In the genomic region with DNA sequence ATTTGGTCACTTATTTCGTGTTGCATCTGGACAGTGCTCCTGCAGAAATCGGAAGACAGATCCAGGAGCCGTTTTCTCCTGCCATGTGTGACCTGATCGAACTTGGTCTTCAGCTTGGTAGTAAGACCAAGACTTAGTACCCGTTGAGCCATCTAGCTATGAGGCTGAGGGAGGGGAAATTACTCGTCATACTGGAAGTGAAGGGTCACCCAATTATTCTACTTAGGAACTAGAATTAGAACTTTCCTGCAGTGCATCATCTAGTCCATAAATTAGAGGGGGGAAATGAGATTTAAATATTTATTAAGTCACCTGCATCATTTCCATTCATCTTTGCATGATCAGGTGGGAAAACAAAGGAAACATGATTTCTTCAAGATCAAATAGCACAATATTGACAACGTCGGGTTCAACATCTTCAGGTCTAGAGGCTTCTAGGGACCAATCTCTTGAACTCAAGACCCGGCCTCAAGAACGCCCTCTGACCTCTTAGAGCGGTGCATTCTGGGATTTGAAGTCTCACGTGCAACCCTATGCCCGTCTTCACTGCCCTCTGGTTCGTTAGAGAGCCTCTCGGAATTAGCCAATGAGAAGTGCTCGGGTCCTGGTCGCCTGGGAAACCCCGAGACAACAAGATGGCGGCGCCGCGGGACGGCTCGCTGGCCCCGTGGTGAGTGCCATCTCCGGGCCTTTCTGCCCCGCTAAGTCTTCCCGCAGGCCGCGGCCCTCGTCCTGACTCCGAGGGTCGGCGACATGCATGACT, we compare ENCODE assay signal across 8 mouse cellular contexts. TPM values are rescaled to one million over a fixed set of nuclear protein-coding genes. Genes with fewer than 3 reads are reported as not detected.
DNase-seq lines count a peak whose midpoint lies in the region; ATAC-seq lines count a peak whose summit lies in the region.

A gene (plus strand): TSS at position 592 of the 763 bp plus-strand sequence.

- no peaks in the 10 kb centered on the region for H3K36me3 ChIP-seq in hindbrain, embryonic 14.5 days (replicated peaks; ENCODE audit: control insufficient read depth, insufficient read depth)

- peaks cover 7% of the 10 kb centered on the region for H3K4me1 ChIP-seq in hindbrain, embryonic 14.5 days (replicated peaks; ENCODE audit: control insufficient read depth, insufficient read depth, low read length)

- 18% methylated on average over 34 of the region's 34 CpGs for WGBS in hindbrain, embryonic 14.5 days

- no peaks in the 10 kb centered on the region for H3K9me3 ChIP-seq in hindbrain, embryonic 14.5 days (ENCODE audit: control insufficient read depth, low read length)

- peak within 1 kb of the TSS; percentile 64 for H3K4me3 ChIP-seq in hindbrain, embryonic 14.5 days (replicated peaks; ENCODE audit: low read length)

- H3K9ac ChIP-seq in hindbrain, embryonic 14.5 days = peak within 1 kb of the TSS; percentile 57

- ATAC-seq in hindbrain, embryonic 14.5 days (ENCODE audit: low FRiP score) = peak; percentile 97

- no peaks in the 10 kb centered on the region for H3K27me3 ChIP-seq in hindbrain, embryonic 14.5 days (ENCODE audit: control insufficient read depth, insufficient read depth, low read length)

- peak; percentile 98 for DNase-seq in R1 (ENCODE audit: low read depth, low spot score)
- DNase-seq in cerebellum, postnatal 25 days = peak; percentile 89 to 91
- DNase-seq in frontal cortex, postnatal 25 days (ENCODE audit: low spot score in 2 of 2) = peak; percentile 79 to 87
- DNase-seq in hindbrain, embryonic 14.5 days (ENCODE audit: low spot score) = peak; percentile 92
- peak; percentile 88 to 90 for DNase-seq in layer of hippocampus, postnatal 36 days
- peak; percentile 94 for DNase-seq in lung, postnatal 36 days
- DNase-seq in retina, postnatal 1 day = peak; percentile 96
- DNase-seq in urinary bladder, adult 18-20 months (ENCODE audit: low spot score in 2 of 2) = peak; percentile 74 to 78

- peak within 1 kb of the TSS; percentile 79 for H3K4me2 ChIP-seq in hindbrain, embryonic 14.5 days (replicated peaks)

- no peak within 1 kb of the TSS for H3K27ac ChIP-seq in hindbrain, embryonic 14.5 days

RNA-seq across cellular contexts. Expression of the gene that starts here (rescaled TPM):
- 17.5 and 22.2 TPM in 2 replicates for polyA plus RNA-seq in hindbrain, embryonic 14.5 days (2014; fragmentation: Nextera tagmentation; extraction: Ambion mirVana)
- 10 to 100 TPM; 32.8 to 34.7 TPM for total RNA-seq in layer of hippocampus, postnatal 36 days (2021)
